ENCODE assay signal across 9 mouse cellular contexts in genomic region chr11:49876948-49877817, GRCm38 (mm10). TPM values are rescaled to one million over a fixed set of nuclear protein-coding genes. Genes with fewer than 3 reads are reported as not detected.
A peak's percentile ranks its signal among the peaks of the same experiment; 100 is the strongest.
DNase-seq lines count a peak whose midpoint lies in the region; ATAC-seq and TF ChIP-seq lines count a peak whose summit lies in the region.
"Had no signal": no experiment of that assay in that cellular context is flagged by ENCODE, and none has a peak within 500 bp of the region (broad histone marks: within the 10 kb centered on the region; RNA-seq: fewer than 3 reads in every experiment).

No protein-coding gene starts in this region.

- 79% methylated on average over 8 of the region's 8 CpGs for WGBS in kidney, embryonic 15.5 days
- WGBS in embryonic facial prominence, embryonic 15.5 days = 90% methylated on average over 8 of the region's 8 CpGs
- WGBS in liver, embryonic 11.5 days = 88% methylated on average over 8 of the region's 8 CpGs

- intact Hi-C loops in left cerebral cortex, postnatal 25 days (cut with DNase I) = no loop called here
- intact Hi-C loops in gastrocnemius, adult 2 months (cut with DNase I) = no loop called here

- peaks cover 6% of the 10 kb centered on the region; the same call in 1 of the 2 replicates for H3K4me1 ChIP-seq in kidney, embryonic 15.5 days
- no peaks in the 10 kb centered on the region for H3K4me1 ChIP-seq in embryonic facial prominence, embryonic 15.5 days
- H3K4me1 ChIP-seq in liver, embryonic 11.5 days (replicated peaks; ENCODE audit: control insufficient read depth, insufficient read depth, low read length) = peaks cover 9% of the 10 kb centered on the region; the same call in 1 of the 2 replicates

- DNase-seq in kidney, postnatal 25 days = no peak
- DNase-seq in MN1 (ENCODE audit: low spot score) = peak; percentile 62
- DNase-seq in left cerebral cortex, postnatal 25 days (ENCODE audit: low spot score in 2 of 2) = peak; percentile 45 to 73
- DNase-seq in liver, embryonic 11.5 days (ENCODE audit: low spot score) = no peak
- DNase-seq in gastrocnemius, adult 2 months = no peak
- no peak for DNase-seq in gastrocnemius, postnatal 10 days

- peaks cover 68% of the 10 kb centered on the region for H3K36me3 ChIP-seq in kidney, embryonic 15.5 days
- peaks cover 41% of the 10 kb centered on the region for H3K36me3 ChIP-seq in embryonic facial prominence, embryonic 15.5 days
- peaks cover 21% of the 10 kb centered on the region; the same call in 1 of the 2 replicates for H3K36me3 ChIP-seq in liver, embryonic 11.5 days (ENCODE audit: control insufficient read depth, insufficient read depth, low read length)

- ATAC-seq in kidney, embryonic 15.5 days (replicated peaks; ENCODE audit: low FRiP score) = 0 out of 2 replicates have a peak, but pooled peaks have one; percentile 40
- peak; percentile 51; the same call in 1 of the 2 replicates for ATAC-seq in embryonic facial prominence, embryonic 15.5 days (ENCODE audit: insufficient number of reproducible peaks, low FRiP score, low TSS enrichment, low read depth)
- ATAC-seq in liver, embryonic 11.5 days (replicated peaks; ENCODE audit: low FRiP score) = no peak

- H3K9ac ChIP-seq in kidney, embryonic 15.5 days = no peak overlapping the region
- H3K9ac ChIP-seq in embryonic facial prominence, embryonic 15.5 days = no peak overlapping the region
- H3K9ac ChIP-seq in liver, embryonic 11.5 days (ENCODE audit: low read depth, low read length) = no peak overlapping the region
- H3K9ac ChIP-seq: midbrain, embryonic 12.5 days had no signal

- no peaks in the 10 kb centered on the region for H3K9me3 ChIP-seq in kidney, embryonic 15.5 days (replicated peaks)
- H3K9me3 ChIP-seq in embryonic facial prominence, embryonic 15.5 days (replicated peaks) = no peaks in the 10 kb centered on the region
- H3K9me3 ChIP-seq in liver, embryonic 11.5 days (ENCODE audit: control insufficient read depth, low read length) = no peaks in the 10 kb centered on the region
- H3K9me3 ChIP-seq: midbrain, embryonic 12.5 days had no signal

- TF ChIP-seq CTCF in gastrocnemius, adult 2 months (IDR thresholded peaks at IDR 0.05) = no peak

- H3K27me3 ChIP-seq in kidney, embryonic 15.5 days = no peaks in the 10 kb centered on the region
- no peaks in the 10 kb centered on the region for H3K27me3 ChIP-seq in embryonic facial prominence, embryonic 15.5 days
- H3K27me3 ChIP-seq in liver, embryonic 11.5 days (replicated peaks; ENCODE audit: control insufficient read depth, insufficient read depth, low read length) = no peaks in the 10 kb centered on the region
- H3K27me3 ChIP-seq: midbrain, embryonic 12.5 days had no signal

- no peak overlapping the region for H3K4me2 ChIP-seq in kidney, embryonic 15.5 days
- no peak overlapping the region for H3K4me2 ChIP-seq in embryonic facial prominence, embryonic 15.5 days (replicated peaks)
- H3K4me2 ChIP-seq in liver, embryonic 11.5 days = no peak overlapping the region
- H3K4me2 ChIP-seq: midbrain, embryonic 12.5 days had no signal

- peak overlapping the region; percentile 49; the same call in 1 of the 2 replicates for H3K27ac ChIP-seq in kidney, embryonic 15.5 days
- H3K27ac ChIP-seq in embryonic facial prominence, embryonic 15.5 days (replicated peaks) = no peak overlapping the region
- H3K27ac ChIP-seq in liver, embryonic 11.5 days (ENCODE audit: low read depth, low read length) = no peak overlapping the region
- H3K27ac ChIP-seq in gastrocnemius, adult 2 months = no peak overlapping the region
- H3K27ac ChIP-seq: midbrain, embryonic 12.5 days had no signal

- no peak overlapping the region for H3K4me3 ChIP-seq in kidney, embryonic 15.5 days (replicated peaks)
- H3K4me3 ChIP-seq in embryonic facial prominence, embryonic 15.5 days (replicated peaks) = no peak overlapping the region
- H3K4me3 ChIP-seq in liver, embryonic 11.5 days (ENCODE audit: low read depth, low read length) = no peak overlapping the region
- H3K4me3 ChIP-seq in gastrocnemius, adult 2 months = no peak overlapping the region
- H3K4me3 ChIP-seq: midbrain, embryonic 12.5 days had no signal

RNA-seq across cellular contexts. Expression of gene Rasgef1c, which starts 24.5 kb away (rescaled TPM):
- polyA plus RNA-seq in kidney, embryonic 15.5 days (2015; fragmentation: Nextera tagmentation; extraction: Ambion mirVana) = 0.18 TPM in 1 of 2 replicates, not detected in the other
- polyA plus RNA-seq in embryonic facial prominence, embryonic 15.5 days (2015; fragmentation: Nextera tagmentation; extraction: Ambion mirVana) = 0.99 and 1.2 TPM in 2 replicates
- 10 to 100 TPM; 36.6 to 46.4 TPM for total RNA-seq in left cerebral cortex, postnatal 25 days (2021)
- polyA plus RNA-seq in liver, embryonic 11.5 days (2014; fragmentation: Nextera tagmentation; extraction: Ambion mirVana) = not detected in 2 replicates
- under 1 TPM; 0.13 to 0.31 TPM for total RNA-seq in gastrocnemius, adult 2 months (2021)
- total RNA-seq in gastrocnemius, postnatal 10 days (2021) = 1 to 10 TPM; 1.5 to 1.7 TPM

RNA-seq across cellular contexts. Expression of gene Mapk9, which starts 30.6 kb away (rescaled TPM):
- 30.3 and 30.4 TPM in 2 replicates for polyA plus RNA-seq in kidney, embryonic 15.5 days (2015; fragmentation: Nextera tagmentation; extraction: Ambion mirVana)
- polyA plus RNA-seq in embryonic facial prominence, embryonic 15.5 days (2015; fragmentation: Nextera tagmentation; extraction: Ambion mirVana) = 31.5 and 34.0 TPM in 2 replicates
- total RNA-seq in left cerebral cortex, postnatal 25 days (2021) = 100 to 1,000 TPM; 212 to 231 TPM
- polyA plus RNA-seq in liver, embryonic 11.5 days (2014; fragmentation: Nextera tagmentation; extraction: Ambion mirVana) = 47.5 and 52.3 TPM in 2 replicates
- total RNA-seq in gastrocnemius, adult 2 months (2021) = 10 to 100 TPM; 47.4 to 54.4 TPM
- total RNA-seq in gastrocnemius, postnatal 10 days (2021) = 10 to 100 TPM; 49.3 TPM

Comparison
In these comparisons a context has a peak if more than half of its experiments do, and no peak if none do; other contexts are left out.
1. DNase-seq: peak in MN1 (single experiment) and left cerebral cortex, postnatal 25 days (2 of 2); none in kidney, postnatal 25 days (0 of 2), liver, embryonic 11.5 days (single experiment), gastrocnemius, adult 2 months (single experiment) and gastrocnemius, postnatal 10 days (single experiment).
2. RNA of gene Rasgef1c, which starts 24.5 kb away (total RNA-seq): 36.6 to 46.4 TPM in left cerebral cortex, postnatal 25 days; 1.5 to 1.7 TPM in gastrocnemius, postnatal 10 days and 0.13 to 0.31 TPM in gastrocnemius, adult 2 months; every median in the first group is over 10 times any median in the second.